Mouse (Mus musculus) liver, embryonic 14.5 days (tissue): ENCODE data around the gene Glycam1. TPM values are rescaled to one million over a fixed set of nuclear protein-coding genes. Genes with fewer than 3 reads are reported as not detected.

Experiments
- ATAC-seq: fragments of 200-750 bp; cut with Nextera tagmentation; 2 replicates; pipeline ENCODE4 v1.8.0; 2017; ENCODE audit warnings: moderate number of reproducible peaks, mild to moderate bottlenecking, moderate library complexity; ENCODE audit not compliant: insufficient read depth
- DNase-seq, 3 experiments: peaks; one replicate each; pipeline ENCODE4 v3.0.0-alpha.2; 2012 to 2013; ENCODE audit warnings: low read depth in 3 of 3, low spot score in 3 of 3
- H3K27ac ChIP-seq: fragments of 300-500 bp; sonication (generic); 2 replicates; pipeline ENCODE4 v1.5.1; 2014; ENCODE audit warnings: moderate library complexity, mild to moderate bottlenecking, control low read depth, inconsistent platforms
- H3K27me3 ChIP-seq: fragments of 300-500 bp; sonication (generic); 2 replicates; pipeline ENCODE4 v1.6.1; 2014; ENCODE audit warnings: mild to moderate bottlenecking, low read length, moderate library complexity; ENCODE audit not compliant: control insufficient read depth, insufficient read depth
- H3K36me3 ChIP-seq: fragments of 300-500 bp; sonication (generic); replicated peaks from 2 replicates; pipeline ENCODE4 v1.6.1; 2014; ENCODE audit warnings: low read depth; ENCODE audit not compliant: control insufficient read depth, insufficient read depth
- H3K4me1 ChIP-seq, 2 experiments: fragments of 200-500 bp in 1 of 2; fragments of 300-500 bp in 1 of 2; sonication (generic) in 1 of 2; replicated peaks; 2 replicates each; pipeline ENCODE4 v1.6.1; 2012 to 2014; ENCODE audit warnings: antibody characterized with exemption in 1 of 2, inconsistent platforms in 1 of 2, low read length in 1 of 2; ENCODE audit not compliant: control insufficient read depth in 2 of 2, insufficient read depth in 2 of 2
- H3K4me2 ChIP-seq: fragments of 300-500 bp; sonication (generic); 2 replicates; pipeline ENCODE4 v1.6.1; 2014; ENCODE audit warnings: low read depth, mild to moderate bottlenecking, control low read depth, moderate library complexity
- H3K4me3 ChIP-seq, 2 experiments: fragments of 200-500 bp in 1 of 2; fragments of 300-500 bp in 1 of 2; sonication (generic) in 1 of 2; 2 replicates each; pipeline ENCODE4 v1.5.1; 2012 to 2014; ENCODE audit warnings: low read depth in 2 of 2, low read length in 2 of 2, mild to moderate bottlenecking in 2 of 2, control low read depth in 1 of 2, inconsistent platforms in 1 of 2, moderate library complexity in 1 of 2; ENCODE audit not compliant: insufficient read depth in 1 of 2
- H3K9ac ChIP-seq: fragments of 300-500 bp; sonication (generic); replicated peaks from 2 replicates; pipeline ENCODE4 v1.6.1; 2014; ENCODE audit warnings: mild to moderate bottlenecking, control low read depth, moderate library complexity
- H3K9me3 ChIP-seq: fragments of 300-500 bp; sonication (generic); 2 replicates; pipeline ENCODE4 v1.6.1; 2016; ENCODE audit warnings: low read length, mixed read lengths; ENCODE audit not compliant: control insufficient read depth
- CTCF ChIP-seq: IDR thresholded peaks from 2 replicates; pipeline ENCODE4 v1.5.1; 2016; ENCODE audit warnings: antibody characterized with exemption, low read depth, control low read depth
- EP300 ChIP-seq: IDR thresholded peaks from 2 replicates; pipeline ENCODE4 v1.6.1; 2016; ENCODE audit warnings: antibody characterized with exemption, low read depth
- WGBS: fragments of 180-500 bp; shearing (Covaris S2); extraction: QIAGEN DNeasy Blood & Tissue Kit; methylation state at CpG from one replicate; pipeline ENCODE4 v1.1.7; 2014; ENCODE audit not compliant: insufficient replicate concordance; 5-methylcytosine and 5-hydroxymethylcytosine counted together
- polyA plus RNA-seq, 2 experiments: library from polyadenylated mRNA; depleted of rRNA in 1 of 2; stranded (reverse) in 1 of 2; unstranded in 1 of 2; fragments of >200 nt; fragmentation: Nextera tagmentation in 1 of 2; extraction: Ambion mirVana in 1 of 2; gene quantifications; 2 replicates each; pipeline versions ENCODE4 v1.2.1 to v1.2.3; 2012 to 2014

The Glycam1 gene
- polyA plus RNA-seq, 2 experiments, result not detected

- H3K4me1 ChIP-seq, result no peaks in the 10 kb centered on the region
- H3K9me3 ChIP-seq, result no peaks in the 10 kb centered on the region
- no peak for ATAC-seq
- TF ChIP-seq EP300 (no peak), CTCF (no peak)
- no peak overlapping the region for H3K4me2 ChIP-seq
- no peak overlapping the region for H3K4me3 ChIP-seq
- H3K36me3 ChIP-seq, result no peaks in the 10 kb centered on the region
- no peaks in the 10 kb centered on the region for H3K27me3 ChIP-seq
- DNase-seq, result no peak
- WGBS, result 49% methylated on average over 3 of the region's 3 CpGs
- no peak overlapping the region for H3K27ac ChIP-seq
- H3K9ac ChIP-seq, result no peak overlapping the region
Measured at GRCm38 (mm10) chr15:103522458-103523099, 42.3 kb downstream of the Glycam1 start.

GRCm38 (mm10) chr15:103519386-103520378 lies 45.2 kb downstream of the Glycam1 start:
- Histone ChIP-seq H3K27ac (no peak overlapping the region), H3K36me3 (no peaks in the 10 kb centered on the region), H3K9ac (no peak overlapping the region), H3K4me1 (no peaks in the 10 kb centered on the region; a peak in 1 of 4 replicates), H3K27me3 (no peaks in the 10 kb centered on the region), H3K9me3 (no peaks in the 10 kb centered on the region), H3K4me2 (no peak overlapping the region), H3K4me3 (no peak overlapping the region)
- DNase-seq (no peak), ATAC-seq (no peak)
- WGBS, result 30% methylated on average over 4 of the region's 4 CpGs
- TF ChIP-seq CTCF (no peak), EP300 (no peak)

GRCm38 (mm10) chr15:103518600-103519385 lies 46.1 kb downstream of the Glycam1 start:
- Histone ChIP-seq H3K9ac (no peak overlapping the region), H3K27me3 (no peaks in the 10 kb centered on the region), H3K9me3 (no peaks in the 10 kb centered on the region), H3K36me3 (no peaks in the 10 kb centered on the region), H3K4me1 (peaks cover 0 to 3% of the 10 kb centered on the region in 2 experiments; a peak in 1 of 4 replicates), H3K4me2 (no peak overlapping the region), H3K4me3 (no peak overlapping the region), H3K27ac (no peak overlapping the region)
- WGBS, result 32% methylated on average over 5 of the region's 5 CpGs
- TF ChIP-seq EP300, result no peak
- no peak for TF ChIP-seq CTCF
- DNase-seq (no peak), ATAC-seq (no peak)

GRCm38 (mm10) chr15:103514914-103515313 lies 50.0 kb downstream of the Glycam1 start:
- no peak for DNase-seq
- Histone ChIP-seq H3K27ac (no peak overlapping the region), H3K27me3 (no peaks in the 10 kb centered on the region), H3K9ac (no peak overlapping the region), H3K4me2 (no peak overlapping the region), H3K36me3 (no peaks in the 10 kb centered on the region), H3K4me1 (peaks cover 0 to 3% of the 10 kb centered on the region in 2 experiments; a peak in 1 of 4 replicates), H3K4me3 (no peak overlapping the region), H3K9me3 (no peaks in the 10 kb centered on the region)
- 33% methylated on average over 3 of the region's 3 CpGs for WGBS
- no peak for ATAC-seq
- no peak for TF ChIP-seq EP300
- no peak for TF ChIP-seq CTCF
